Mouse (Mus musculus) testis, postnatal 14 days (tissue): ENCODE measurements around the gene Cln6.
A peak's percentile ranks its signal among the peaks of the same experiment; 100 is the strongest.
"Not testable (repeated sequence)": the region's sequence is repeated elsewhere in the genome, so short reads cannot be mapped to it uniquely, and the experiment has no call there.

Source experiments
- DNase-seq: peaks from one replicate; pipeline ENCODE4 v3.0.0; 2021; ENCODE audit warnings: low spot score

Cln6 gene

GRCm38 (mm10) chr9:62838506-62839171, at the start of gene Cln6:
Cln6 (plus strand) TSS chr9:62838785.
- DNase-seq = peak; percentile 83

GRCm38 (mm10) chr9:62789856-62790255, 48.7 kb upstream of the Cln6 start:
- DNase-seq = no peak

- not testable (repeated sequence) for DNase-seq
Measured at GRCm38 (mm10) chr9:62799218-62799617, 39.4 kb upstream of the Cln6 start.

GRCm38 (mm10) chr9:62810095-62810494, 28.5 kb upstream of the Cln6 start:
- no peak for DNase-seq

GRCm38 (mm10) chr9:62810543-62811515, 27.8 kb upstream of the Cln6 start:
- DNase-seq = no peak

- peak; percentile 92 for DNase-seq
Measured at GRCm38 (mm10) chr9:62811516-62812121, 27.0 kb upstream of the Cln6 start, which contains the start of gene Fem1b. Fem1b (minus strand) TSS chr9:62811934.

- no peak for DNase-seq
Measured at GRCm38 (mm10) chr9:62812216-62813049, 26.2 kb upstream of the Cln6 start.

GRCm38 (mm10) chr9:62814751-62815150, 23.8 kb upstream of the Cln6 start:
- DNase-seq = no peak

- no peak for DNase-seq
Measured at GRCm38 (mm10) chr9:62816323-62817098, 22.1 kb upstream of the Cln6 start.

GRCm38 (mm10) chr9:62817099-62817571, 21.4 kb upstream of the Cln6 start:
- no peak for DNase-seq

- no peak for DNase-seq
Measured at GRCm38 (mm10) chr9:62817828-62818614, 20.6 kb upstream of the Cln6 start.

GRCm38 (mm10) chr9:62819494-62819893, 19.1 kb upstream of the Cln6 start:
- DNase-seq = no peak

GRCm38 (mm10) chr9:62819910-62820309, 18.7 kb upstream of the Cln6 start:
- not testable (repeated sequence) for DNase-seq

GRCm38 (mm10) chr9:62820829-62821228, 17.8 kb upstream of the Cln6 start:
- no peak for DNase-seq

- no peak for DNase-seq
Measured at GRCm38 (mm10) chr9:62821811-62822210, 16.8 kb upstream of the Cln6 start.

- no peak for DNase-seq
Measured at GRCm38 (mm10) chr9:62825791-62826393, 12.7 kb upstream of the Cln6 start.

- no peak for DNase-seq
Measured at GRCm38 (mm10) chr9:62826456-62826855, 12.1 kb upstream of the Cln6 start.

- no peak for DNase-seq
Measured at GRCm38 (mm10) chr9:62827939-62828652, 10.5 kb upstream of the Cln6 start.

GRCm38 (mm10) chr9:62828662-62829086, 9.9 kb upstream of the Cln6 start:
- DNase-seq = peak; percentile 95
